Mouse (Mus musculus) retina, postnatal 7 days (tissue): ENCODE measurements around the gene Zfp362.

Experiments
- DNase-seq: peaks from one replicate; pipeline ENCODE4 v3.0.0-alpha.2; 2012; ENCODE audit warnings: low read depth, low spot score

Gene Zfp362

DNA sequence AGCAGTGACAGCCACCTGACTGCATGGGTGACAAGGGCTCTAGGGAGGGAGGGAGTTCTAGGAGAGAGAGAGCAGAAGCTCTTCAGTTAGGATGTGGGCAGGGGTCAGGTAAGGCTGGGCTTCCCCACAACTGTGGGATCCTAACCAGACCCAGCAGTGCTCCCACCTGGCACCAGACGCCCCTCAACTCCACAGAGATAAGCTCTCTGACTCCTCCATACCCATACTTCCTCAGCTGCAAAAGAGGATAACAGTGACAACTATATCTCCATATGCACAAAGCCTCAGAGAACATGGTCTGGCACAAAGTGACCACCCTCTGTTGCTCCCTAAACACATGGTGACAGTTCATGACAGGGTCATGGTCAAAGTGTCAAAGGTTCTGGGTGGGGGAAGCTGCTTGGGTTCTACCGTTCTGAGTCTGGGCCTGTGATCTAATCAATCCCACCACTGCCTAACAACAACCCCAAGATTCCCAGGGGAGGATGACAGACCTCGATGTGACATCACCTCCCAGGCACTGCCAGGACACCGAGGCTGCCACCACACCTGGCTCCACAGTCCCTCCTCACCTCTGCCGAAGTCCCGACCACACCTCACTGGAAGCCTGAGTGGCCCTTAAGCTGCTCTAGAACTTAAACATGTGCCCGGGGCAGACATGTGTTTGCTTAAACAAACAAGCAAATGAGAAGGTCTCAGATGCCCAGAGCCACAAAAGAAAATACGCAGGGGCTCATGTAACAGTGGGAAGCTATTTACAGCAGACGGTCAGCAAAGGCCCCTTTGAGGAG lies 4.0 kb downstream of the Zfp362 start:
- DNase-seq: no peak

DNA sequence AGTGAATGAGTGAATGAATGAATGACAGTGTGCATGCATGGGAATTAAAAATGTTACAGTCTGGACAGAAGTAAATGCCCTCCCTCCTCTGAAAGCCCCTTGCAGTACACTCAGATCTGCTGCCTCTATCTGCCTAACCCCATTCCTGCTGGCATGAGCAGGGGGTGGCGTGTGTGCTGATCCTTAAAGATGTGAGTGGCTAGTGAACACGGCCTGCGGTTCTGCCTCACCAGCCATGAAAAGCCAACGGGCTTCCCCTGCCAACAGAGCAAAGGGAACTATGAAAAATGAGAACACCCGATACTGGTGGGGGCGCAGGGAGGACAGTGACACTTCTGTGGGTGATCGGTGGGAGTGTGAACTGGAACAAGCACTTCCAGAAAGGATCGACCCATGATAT lies 9.1 kb downstream of the Zfp362 start:
- DNase-seq: no peak

DNA sequence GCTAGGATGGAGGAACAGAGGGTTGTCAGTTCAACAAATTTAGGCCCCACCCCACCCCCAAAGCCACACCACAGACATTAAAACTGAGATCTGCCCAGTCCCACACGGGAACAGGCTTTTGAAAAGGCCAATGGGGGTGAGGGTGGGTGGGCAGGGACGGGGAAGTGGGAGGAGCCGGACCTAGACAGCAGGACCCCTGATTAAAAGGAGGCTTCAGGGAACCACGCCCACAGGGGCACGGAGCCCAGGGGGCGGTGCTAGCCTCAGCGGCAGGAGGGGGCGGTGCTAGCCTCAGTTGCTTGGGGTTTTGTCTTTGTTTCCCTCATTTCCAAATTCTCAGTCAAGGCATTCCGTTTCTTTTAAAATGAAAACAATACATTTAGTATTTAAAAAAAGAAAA lies 10.2 kb downstream of the Zfp362 start:
- DNase-seq: no peak

DNA sequence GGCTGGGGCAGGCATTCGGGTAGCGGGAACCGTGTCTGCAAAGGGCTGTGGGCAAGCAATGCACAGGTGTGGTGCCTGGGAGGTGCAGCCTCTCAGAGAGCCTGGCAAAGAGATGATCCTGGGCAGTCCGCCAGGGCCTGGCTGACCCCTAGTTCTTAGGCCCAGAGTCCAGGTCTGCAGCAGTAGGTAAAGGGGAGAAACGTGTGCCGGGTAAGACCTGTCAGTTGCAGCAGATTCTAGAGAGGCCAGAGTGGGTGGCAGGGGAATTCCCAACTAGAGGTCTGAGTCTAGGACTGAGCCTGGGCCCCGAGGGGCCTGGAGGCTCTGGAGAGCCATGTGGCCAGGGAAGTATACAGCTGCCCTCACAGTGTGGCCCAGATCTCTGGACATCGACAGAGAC lies 11.6 kb downstream of the Zfp362 start:
- no peak for DNase-seq

DNA sequence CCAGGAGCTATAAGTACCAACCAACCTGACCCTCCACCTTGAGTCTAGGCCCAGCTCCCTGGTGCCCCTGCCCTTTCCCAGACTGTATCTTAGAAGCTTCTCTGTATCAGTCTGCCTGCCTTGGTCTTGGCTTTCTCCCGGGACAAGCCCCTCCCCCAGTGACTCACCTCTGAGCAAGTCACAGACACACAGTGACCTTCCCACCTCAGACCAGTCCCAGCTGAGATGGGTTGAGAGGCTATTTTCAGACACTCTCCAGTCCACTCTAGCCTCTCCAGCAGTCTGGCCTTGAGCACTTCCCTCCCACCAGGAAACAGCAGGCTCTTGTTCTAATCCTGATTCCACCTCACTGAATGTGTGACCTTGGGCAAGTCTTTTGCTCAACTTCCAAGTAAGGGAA lies 12.1 kb downstream of the Zfp362 start:
- no peak for DNase-seq

DNA sequence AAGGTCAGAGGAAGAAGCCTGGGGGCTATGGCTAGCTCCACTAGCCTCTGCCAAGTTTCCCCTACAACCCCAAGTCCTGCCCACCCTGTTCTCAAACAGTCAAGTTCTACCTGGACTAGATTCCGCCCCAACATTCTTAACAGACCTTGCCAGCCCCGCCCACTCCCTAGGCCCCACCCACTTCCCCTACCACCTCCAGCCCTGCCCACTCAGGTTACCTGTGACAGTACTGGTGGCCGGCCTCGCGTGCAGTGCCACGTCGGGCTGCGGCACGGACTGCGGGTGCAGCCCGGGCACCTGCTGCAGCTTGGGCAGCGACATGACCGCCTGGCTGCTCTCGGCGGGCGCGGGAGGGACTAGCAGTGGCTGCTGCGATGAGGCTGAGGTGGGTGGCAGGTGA lies 16.2 kb downstream of the Zfp362 start:
- no peak for DNase-seq

DNA sequence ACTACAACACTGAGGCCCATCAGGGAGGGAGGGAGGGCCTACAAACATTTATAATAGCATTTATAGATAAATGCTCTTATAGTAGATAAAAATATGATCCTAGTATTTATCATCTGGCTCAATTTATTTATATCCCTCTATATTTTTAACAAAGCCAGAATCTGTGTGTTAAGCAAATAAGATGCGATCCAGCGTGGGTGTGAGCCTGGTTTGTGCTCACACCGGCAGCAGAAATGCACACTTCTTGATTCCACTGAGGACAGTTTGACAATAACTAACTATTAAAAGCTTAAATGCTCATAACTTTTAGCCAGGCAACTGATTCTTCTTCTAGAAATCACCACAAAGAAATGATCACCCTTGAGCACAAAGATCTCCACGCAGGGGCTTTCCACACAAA lies 17.7 kb downstream of the Zfp362 start:
- DNase-seq: no peak

DNA sequence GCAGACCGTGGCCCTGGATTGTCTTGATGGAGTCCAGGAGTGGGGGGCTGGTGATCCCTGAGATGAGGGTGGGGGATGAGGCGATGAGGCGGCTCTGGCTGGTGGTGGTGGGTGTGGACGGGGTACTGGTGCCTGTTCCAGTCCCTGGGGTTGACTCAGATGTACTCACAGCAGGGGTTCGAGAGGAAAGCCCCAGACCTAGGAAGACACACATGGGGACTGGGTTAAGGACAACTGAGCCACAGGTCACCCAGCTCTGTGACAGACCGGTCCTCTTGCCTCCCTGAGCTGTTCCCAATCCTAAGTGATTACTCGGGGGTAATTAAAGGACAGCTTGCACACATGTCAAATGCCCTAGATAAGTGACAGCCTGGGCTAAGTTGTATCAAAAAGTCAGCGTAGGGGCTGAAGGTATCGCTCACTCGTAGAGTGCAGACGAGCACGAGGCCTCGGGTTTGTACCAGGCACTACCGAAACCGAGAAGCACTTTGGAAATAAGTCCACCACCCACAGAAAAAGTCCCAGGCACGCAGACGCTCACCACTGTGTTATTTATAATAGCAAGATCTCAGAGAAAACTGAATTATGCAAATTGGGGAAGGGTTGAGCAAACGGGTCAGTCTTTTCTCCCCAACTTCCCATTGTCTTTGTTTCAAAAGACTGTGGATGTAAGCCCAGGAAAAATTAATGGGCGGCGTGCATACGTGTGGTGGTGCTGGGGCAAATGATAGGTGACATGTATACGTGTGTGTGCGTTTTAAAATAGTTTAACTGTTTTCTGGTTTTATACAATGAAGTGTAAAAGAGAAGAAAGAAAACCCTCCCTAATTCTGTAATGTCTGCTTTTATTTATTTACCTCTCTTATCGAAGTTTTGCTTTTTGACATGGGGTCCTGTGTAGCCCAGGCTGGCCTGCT lies 18.6 kb downstream of the Zfp362 start:
- DNase-seq: no peak

DNA sequence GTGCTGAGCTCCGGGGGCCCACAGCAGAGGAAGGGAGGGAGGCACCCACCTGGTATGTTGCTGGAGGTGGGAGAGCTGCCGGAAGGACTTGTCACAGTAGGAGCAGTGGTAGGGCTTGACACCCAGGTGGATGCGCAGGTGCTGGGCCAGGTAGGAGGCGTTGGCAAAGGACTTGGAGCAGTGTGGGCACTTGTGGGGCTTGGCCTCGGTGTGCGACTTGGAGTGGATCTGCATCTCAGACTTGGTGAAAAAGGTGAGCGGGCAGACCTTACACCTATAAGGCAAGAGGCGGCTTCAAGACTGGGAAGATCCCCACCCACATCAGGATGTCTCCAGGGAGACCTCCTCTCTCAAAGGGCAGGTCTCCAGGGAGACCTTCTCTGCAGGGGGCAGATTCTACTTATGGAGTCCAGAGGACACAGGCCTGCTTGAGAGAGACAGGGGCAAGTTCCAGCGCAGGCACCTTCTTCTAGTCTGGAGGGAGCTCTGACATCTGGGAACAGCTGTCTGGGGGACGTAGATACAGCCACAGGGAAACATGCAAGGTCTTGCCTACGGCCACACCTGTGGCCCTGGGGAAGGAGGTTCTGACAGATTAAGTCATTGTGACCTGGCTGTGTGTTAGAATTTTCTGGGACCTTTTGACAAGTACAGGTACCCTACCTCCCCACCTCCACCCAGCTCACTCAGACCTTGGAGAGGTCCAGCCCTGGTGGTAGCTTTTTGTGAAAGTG lies 19.8 kb downstream of the Zfp362 start:
- no peak for DNase-seq

DNA sequence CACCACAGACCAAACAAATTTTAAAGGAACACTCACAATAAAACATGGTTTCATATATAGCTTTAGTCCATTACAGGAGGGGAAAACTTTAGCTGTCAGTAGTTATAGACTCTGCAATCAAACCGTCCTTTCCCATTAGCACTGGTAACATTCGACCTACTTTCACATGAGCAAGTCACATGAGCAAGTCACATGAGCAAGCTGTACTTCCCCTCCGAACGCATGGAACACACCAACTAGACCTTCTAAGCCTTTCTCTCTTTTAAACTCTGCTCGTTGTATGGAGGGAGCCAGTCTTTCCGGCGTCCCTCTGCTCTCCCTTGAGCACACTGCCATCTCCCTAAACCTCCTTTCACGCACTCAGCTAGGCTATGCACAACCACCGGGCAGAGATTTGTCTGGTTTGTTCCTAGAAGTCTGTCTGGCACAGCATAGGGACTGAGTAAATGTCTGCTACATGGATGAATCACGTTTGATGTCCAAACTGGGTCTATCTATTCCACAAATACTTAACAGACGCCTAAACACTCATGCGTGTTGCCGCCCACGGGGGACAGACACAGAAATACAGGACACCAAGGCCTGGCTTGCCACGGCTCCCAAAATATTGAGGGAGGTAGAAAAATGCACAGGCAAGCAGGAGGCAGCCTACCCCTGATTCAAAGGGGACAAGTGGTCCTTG lies 20.8 kb downstream of the Zfp362 start:
- no peak for DNase-seq

DNA sequence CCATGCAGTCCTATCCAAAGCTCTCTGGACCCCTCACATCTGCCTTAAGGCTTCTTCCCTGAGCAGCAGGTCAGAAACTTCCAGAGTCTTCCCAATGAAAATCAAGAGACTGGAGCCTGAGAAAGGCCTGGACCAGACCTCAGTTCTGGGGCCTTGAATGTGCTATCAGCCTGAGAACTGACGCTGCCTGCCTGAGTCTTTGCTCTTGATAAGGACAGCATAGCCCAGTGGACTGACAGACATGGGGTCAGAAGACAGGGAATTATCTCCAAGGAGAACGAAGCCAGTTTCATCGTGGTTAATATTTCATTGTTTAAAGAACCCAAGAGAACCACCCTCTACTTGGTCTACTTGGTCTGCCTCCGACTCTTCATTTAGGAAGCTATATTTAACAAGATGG lies 23.2 kb downstream of the Zfp362 start:
- DNase-seq: no peak

DNA sequence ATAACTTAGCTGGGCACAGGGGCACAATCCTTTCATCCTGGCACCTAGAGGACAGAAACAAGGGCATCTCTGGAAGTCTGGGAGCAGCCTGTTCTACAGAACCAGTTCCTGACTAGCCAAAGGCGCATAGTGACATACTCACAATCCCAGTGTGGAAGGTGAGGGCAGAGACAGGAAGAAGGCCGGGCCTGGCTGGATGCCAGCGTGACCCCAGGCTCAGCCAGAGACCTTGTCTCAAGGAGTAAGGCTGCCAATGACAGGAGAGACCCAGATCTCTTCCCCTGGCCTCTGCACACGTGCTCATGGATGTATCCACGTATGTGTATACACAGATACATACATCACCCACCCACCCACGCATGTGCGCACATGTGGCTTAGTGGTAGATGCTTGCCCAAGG lies 23.8 kb downstream of the Zfp362 start:
- no peak for DNase-seq

DNA sequence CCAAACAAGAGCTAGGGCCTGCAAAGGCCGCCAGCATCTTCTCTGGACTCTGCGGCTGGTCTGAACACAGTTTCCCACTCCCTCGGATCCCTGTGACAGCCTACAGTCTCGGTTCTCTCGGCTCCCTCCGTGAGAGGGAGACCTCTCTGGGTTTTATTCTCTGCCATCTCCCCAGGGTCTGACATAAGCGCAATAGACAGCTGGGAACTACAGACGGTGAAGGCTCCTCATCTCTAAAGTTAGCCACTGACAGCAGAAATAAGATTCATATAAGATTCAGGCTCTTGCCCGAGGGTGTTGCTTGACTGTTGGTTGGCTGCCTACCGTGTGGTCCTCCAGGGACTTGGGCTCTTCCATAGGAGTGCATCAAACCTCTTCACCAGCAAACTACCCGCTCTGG lies 28.3 kb downstream of the Zfp362 start:
- DNase-seq: no peak

DNA sequence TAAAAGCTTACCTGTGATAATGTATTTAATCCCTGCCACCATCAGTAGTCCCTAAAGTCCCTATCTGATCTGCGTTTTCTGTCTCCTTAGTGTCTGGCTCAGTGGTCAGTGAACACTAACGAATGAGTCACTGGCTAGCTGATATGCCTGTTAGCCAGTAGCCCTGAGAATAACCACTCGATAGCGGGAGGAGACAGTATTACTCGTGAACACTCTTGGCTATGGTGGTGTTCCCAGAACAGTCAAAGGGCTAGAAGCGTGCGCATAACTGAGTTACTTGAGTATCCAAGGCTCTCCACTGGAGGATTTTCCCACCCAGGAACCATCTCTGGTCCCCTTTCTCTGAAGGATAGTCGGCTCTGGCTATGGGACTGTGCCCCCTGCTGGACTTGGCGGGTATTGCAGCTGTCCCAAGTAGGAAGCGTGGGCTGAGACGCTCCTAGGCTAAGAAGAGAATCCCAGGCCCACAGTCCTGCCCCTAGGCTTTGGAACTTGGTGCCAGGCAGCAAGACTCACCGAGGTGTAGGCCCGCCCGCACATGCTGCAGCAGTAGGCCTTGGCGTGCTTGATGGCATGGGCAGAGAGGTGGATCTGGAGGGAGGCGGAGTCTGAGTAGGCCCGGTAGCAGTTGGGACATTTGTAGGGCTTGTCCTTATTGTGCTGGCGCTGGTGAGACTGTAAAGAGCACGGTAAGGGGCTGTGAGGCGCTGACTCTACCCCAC lies 29.1 kb downstream of the Zfp362 start:
- DNase-seq: peak; percentile 67

DNA sequence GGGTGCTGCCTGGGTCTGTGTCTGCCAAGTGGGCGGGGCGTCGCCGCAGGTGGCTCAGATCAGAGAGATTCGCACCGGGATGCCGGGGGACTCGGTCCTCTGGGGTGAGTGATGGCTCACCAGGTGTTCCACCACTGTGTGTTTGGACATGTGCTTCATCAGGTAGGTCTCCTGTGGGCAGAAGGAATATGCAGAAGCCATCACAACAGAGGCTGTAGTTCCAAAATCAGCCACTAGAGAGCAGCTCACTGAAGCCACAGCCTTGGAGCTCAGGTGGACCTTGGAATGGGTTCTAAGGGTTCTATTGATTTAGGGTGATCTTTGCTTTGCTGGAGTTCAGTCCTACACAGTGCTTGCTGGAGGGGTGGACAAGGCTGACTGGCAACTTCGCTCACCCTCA lies 31.4 kb downstream of the Zfp362 start:
- DNase-seq: peak; percentile 32

DNA sequence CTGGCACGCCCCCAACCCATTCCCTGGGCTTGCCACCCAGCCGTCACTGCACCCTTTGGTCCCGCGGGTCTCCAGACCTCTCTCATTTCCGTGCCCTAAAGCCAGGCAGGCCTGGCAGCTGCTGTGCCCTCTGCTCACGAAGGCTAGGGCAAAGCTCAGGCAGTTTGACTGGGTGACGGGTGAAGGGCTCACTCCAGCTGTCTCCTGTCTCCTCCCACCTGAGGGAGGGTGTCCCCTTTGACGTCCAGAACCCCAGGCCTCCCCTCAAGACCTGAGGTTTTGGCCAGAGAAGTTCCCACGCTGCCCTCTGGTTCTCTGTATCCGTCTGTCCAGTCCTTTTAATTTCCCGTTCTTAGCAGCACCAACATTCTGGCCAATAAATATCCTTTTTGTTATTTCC lies 32.0 kb downstream of the Zfp362 start:
- no peak for DNase-seq

DNA sequence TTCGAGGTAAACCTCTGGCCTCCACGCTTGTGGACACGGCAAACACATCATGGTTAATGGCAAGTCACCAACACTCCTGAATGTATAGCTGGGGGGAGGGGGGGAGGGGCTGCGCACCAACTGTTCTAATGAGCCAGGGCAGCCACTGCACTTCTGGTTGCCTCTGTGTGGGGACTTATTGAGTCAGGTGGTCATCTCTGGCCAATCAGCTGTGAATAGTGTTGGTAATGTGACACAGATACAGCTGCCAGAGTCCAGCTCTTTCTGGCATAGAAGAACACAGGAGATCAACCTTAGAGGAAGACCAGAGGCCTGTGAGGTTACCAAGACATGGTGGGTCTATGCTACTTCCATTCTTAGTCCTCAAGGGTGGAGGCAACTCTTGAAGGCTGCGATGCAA lies 35.1 kb downstream of the Zfp362 start:
- DNase-seq: no peak

DNA sequence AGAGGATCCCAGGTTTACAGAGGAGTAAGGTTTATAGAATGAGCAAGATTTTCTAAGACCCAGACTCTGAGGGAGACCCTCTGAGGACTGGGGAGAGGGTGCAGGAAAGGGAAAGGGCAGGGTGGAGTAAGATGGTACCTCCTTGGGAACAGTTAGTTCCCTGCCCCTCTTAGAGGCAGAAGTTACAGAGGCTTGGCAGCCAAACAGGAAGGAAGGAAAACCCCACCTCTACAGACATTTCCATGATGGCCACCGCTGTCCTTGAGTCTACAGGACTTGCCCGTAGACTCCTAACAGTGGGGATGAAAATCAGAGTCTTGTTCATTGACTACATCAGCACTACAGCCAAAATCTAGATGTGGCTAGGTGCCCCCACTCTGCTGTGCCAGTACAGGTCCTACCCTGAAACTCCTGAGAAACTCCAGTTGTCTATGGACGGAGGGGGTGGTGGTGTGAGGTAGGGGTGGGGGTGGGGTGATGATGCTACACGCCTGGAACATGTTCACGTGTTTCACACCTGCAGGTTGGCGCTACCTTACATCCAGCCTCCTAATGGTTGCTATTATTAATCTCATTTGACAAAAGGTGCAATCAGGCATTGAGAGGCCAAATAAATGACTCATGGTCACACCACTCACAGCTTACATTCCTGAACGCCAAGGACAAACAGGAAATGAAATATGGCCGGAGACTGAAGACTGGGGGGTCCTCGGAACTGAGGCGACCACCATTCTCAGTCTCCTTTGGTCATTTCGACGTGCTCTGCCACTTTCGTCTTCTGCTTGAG lies 36.1 kb downstream of the Zfp362 start:
- no peak for DNase-seq

DNA sequence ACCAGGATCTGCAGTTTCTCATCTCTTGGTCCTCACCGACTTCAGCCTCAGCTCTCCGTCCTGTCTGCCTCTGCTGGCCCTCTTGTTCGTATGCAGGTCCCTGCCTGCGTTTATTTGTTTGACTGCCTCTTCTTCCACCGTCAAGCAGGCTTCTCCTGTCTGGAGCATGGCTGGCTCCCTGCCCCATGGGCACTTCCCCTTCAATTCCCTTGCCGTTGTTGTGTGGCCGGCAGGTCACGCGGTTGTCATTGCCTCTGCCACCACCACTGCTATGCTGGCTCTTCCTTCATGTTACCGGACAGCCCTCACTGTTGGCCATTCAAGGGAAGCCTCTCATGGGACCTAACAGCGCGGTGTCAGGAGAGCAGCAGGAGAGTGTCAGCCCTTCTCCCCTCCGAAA lies 37.7 kb downstream of the Zfp362 start:
- no peak for DNase-seq

DNA sequence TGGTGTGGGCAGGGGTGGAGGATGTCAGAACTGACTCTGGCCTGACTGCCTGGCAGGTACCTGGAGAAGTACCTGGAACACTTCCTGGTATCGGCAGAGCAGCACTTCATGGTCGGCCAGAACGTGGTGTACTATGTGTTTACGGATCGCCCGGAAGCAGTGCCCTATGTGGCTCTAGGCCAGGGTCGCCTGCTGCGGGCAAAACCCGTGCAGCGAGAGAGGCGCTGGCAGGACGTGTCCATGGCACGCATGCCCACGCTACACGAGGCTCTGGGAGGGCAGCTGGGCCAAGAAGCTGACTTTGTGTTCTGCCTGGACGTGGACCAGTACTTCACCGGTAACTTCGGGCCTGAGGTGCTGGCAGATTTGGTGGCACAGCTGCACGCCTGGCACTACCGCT lies 38.9 kb downstream of the Zfp362 start:
- DNase-seq: no peak
